Mouse (Mus musculus) hindbrain, embryonic 10.5 days (tissue): Measurements from ENCODE around the gene Slit2. TPM values are rescaled to one million over a fixed set of nuclear protein-coding genes. Genes with fewer than 3 reads are reported as not detected.
A peak's percentile ranks its signal among the peaks of the same experiment; 100 is the strongest.

ENCODE experiments used
- DNase-seq: peaks from one replicate; pipeline ENCODE4 v3.0.0-alpha.2; 2017; ENCODE audit warnings: low spot score
- H3K27ac ChIP-seq: fragments of 300-500 bp; sonication (generic); 2 replicates; pipeline ENCODE4 v1.5.1; 2016; ENCODE audit warnings: mild to moderate bottlenecking, moderate library complexity
- H3K27me3 ChIP-seq: fragments of 300-500 bp; sonication (generic); 2 replicates; pipeline ENCODE4 v1.6.1; 2016; ENCODE audit warnings: mild to moderate bottlenecking; ENCODE audit not compliant: poor library complexity, insufficient read depth, severe bottlenecking
- H3K36me3 ChIP-seq: fragments of 300-500 bp; sonication (generic); 2 replicates; pipeline ENCODE4 v1.6.1; 2016; ENCODE audit warnings: mild to moderate bottlenecking, moderate library complexity
- H3K4me1 ChIP-seq: fragments of 300-500 bp; sonication (generic); replicated peaks from 2 replicates; pipeline ENCODE4 v1.6.1; 2016; ENCODE audit warnings: mild to moderate bottlenecking
- H3K4me3 ChIP-seq: fragments of 300-500 bp; sonication (generic); 2 replicates; pipeline ENCODE4 v1.5.1; 2016; ENCODE audit warnings: mild to moderate bottlenecking, moderate library complexity
- H3K9me3 ChIP-seq: fragments of 300-500 bp; sonication (generic); 2 replicates; pipeline ENCODE4 v1.6.1; 2016; ENCODE audit warnings: mild to moderate bottlenecking, moderate library complexity
- WGBS: fragments of 180-500 bp; shearing (Covaris S2); methylation state at CpG from one replicate; pipeline ENCODE4 v1.1.7; 2016; 5-methylcytosine and 5-hydroxymethylcytosine counted together
- polyA plus RNA-seq: library from polyadenylated mRNA; unstranded; fragments of >200 nt; fragmentation: Nextera tagmentation; extraction: Ambion mirVana; gene quantifications from 2 replicates; pipeline ENCODE4 v1.2.1, GENCODE M21; 2016

Slit2 gene
- polyA plus RNA-seq, 1 experiment from 2014 or later: 55.8 TPM

GRCm38 (mm10) chr5:48315057-48315602, 332.2 kb downstream of the Slit2 start:
- DNase-seq: no peak
- H3K4me3 ChIP-seq: no peak overlapping the region
- WGBS: 90% methylated on average over 6 of the region's 6 CpGs
- H3K4me1 ChIP-seq: no peaks in the 10 kb centered on the region
- H3K36me3 ChIP-seq: no peaks in the 10 kb centered on the region
- H3K9me3 ChIP-seq: no peaks in the 10 kb centered on the region
- no peaks in the 10 kb centered on the region for H3K27me3 ChIP-seq
- no peak overlapping the region for H3K27ac ChIP-seq

DNA sequence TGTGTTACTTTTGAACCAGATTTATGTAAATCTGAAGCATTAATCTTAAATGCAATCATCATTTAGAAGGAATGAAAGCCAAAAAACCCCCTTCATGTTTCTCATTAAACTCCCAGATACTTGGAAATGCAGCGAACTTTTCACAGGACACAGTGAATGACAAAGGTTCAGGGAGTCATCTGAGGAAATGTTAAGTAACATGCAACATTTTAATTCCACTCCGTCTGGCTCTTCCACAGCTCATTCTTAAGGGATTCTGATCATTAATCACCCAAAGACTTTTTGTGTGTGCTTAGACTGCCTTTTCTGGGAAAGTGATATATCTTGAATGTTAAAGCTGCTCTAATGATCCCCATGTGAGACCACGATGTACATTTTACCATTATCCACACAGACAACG, 337.7 kb downstream of the Slit2 start:
- no peaks in the 10 kb centered on the region for H3K9me3 ChIP-seq
- H3K27me3 ChIP-seq: no peaks in the 10 kb centered on the region
- 82% methylated on average over 4 of the region's 4 CpGs for WGBS
- H3K4me1 ChIP-seq: no peaks in the 10 kb centered on the region
- H3K4me3 ChIP-seq: no peak overlapping the region
- H3K27ac ChIP-seq: no peak overlapping the region
- H3K36me3 ChIP-seq: no peaks in the 10 kb centered on the region
- DNase-seq: no peak

DNA sequence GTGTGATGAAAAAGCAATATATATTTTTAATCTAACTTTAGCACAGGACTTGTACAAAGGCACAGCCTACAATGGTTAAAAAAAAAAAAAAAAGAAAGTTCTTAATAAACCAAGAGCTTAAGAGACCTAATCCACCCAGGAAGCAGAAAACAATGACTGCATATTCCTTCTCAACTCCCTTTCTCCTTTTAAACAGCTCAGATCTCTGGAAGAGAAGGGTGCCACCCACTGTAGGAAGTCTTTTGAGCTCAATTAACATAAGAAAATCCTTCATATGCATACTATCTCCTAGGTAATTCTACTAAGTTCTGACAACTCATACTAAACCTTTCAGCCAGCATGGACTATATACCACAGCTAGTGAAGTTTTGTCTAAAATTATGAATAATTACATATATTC, 343.3 kb downstream of the Slit2 start:
- no peak overlapping the region for H3K4me3 ChIP-seq
- DNase-seq: no peak

DNA sequence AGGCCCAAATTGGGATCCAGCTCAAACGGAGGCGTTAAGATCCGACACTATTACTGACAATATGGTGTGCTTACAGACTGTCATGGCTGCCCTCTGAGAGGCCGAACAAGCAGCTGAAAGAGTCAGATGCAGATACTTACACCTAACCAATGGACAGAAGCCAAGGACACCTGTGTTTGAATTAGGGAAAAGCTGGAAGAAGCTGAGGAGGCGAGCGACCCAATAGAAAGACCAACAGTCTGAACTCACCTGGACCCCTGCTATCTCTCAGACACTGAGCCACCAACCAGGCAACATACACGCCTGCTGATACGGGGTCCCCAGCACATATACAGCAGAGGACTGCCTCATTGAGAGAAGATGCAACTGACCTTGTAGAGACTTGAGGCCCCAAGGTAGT, 344.7 kb downstream of the Slit2 start, which contains the start of gene 5730480H06Rik:
Gene 5730480H06Rik, plus strand, starts transcription at position 301 of the 400 bp plus-strand sequence.
- Histone ChIP-seq H3K27me3 (peaks cover 44% of the 10 kb centered on the region), H3K27ac (no peak within 1 kb of the TSS), H3K4me3 (no peak within 1 kb of the TSS), H3K9me3 (no peaks in the 10 kb centered on the region), H3K4me1 (no peaks in the 10 kb centered on the region), H3K36me3 (no peaks in the 10 kb centered on the region)
- WGBS: 92% methylated on average over 8 of the region's 8 CpGs
- DNase-seq: no peak

More for the DNA sequence above, 343.3 kb downstream of the Slit2 start:
- no peaks in the 10 kb centered on the region for H3K36me3 ChIP-seq
- peaks cover 30% of the 10 kb centered on the region for H3K27me3 ChIP-seq
- no peaks in the 10 kb centered on the region for H3K4me1 ChIP-seq
- H3K9me3 ChIP-seq: no peaks in the 10 kb centered on the region
- H3K27ac ChIP-seq: no peak overlapping the region

GRCm38 (mm10) chr5:48329751-48330150, 346.8 kb downstream of the Slit2 start:
- 93% methylated on average over 2 of the region's 2 CpGs for WGBS
- Histone ChIP-seq H3K27me3 (peaks cover 48% of the 10 kb centered on the region), H3K4me1 (peaks cover 15% of the 10 kb centered on the region)

GRCm38 (mm10) chr5:48330817-48331216, 347.9 kb downstream of the Slit2 start:
- Histone ChIP-seq H3K36me3 (no peaks in the 10 kb centered on the region), H3K27ac (no peak overlapping the region), H3K27me3 (peaks cover 49% of the 10 kb centered on the region), H3K4me3 (no peak overlapping the region), H3K4me1 (peaks cover 17% of the 10 kb centered on the region), H3K9me3 (no peaks in the 10 kb centered on the region)
- no peak for DNase-seq
- WGBS: 80% methylated on average over 2 of the region's 2 CpGs

More at GRCm38 (mm10) chr5:48329751-48330150, 346.8 kb downstream of the Slit2 start:
- Histone ChIP-seq H3K27ac (no peak overlapping the region), H3K9me3 (no peaks in the 10 kb centered on the region), H3K36me3 (no peaks in the 10 kb centered on the region), H3K4me3 (no peak overlapping the region)
- no peak for DNase-seq

DNA sequence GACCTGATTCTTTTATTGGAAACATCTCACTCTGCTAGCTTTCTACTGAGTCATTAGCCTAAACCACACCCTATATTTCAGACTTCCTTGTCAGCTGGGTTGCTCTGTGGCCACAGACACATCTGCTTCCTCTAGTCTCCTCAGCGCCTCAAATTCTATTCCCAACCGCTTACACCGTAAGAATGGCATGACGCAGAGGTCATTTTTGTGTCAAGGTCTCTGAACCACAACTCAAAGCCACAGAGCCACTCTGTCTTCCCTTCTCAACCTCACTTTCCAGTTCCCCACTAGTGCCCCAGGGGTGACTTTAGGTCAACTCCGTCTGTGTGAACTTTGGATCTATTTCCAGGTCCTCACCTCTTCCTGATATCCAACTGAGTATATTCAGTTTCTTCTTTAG, 348.5 kb downstream of the Slit2 start:
- no peak for DNase-seq
- H3K4me1 ChIP-seq: peaks cover 17% of the 10 kb centered on the region
- no peaks in the 10 kb centered on the region for H3K9me3 ChIP-seq
- 56% methylated on average over 5 of the region's 5 CpGs for WGBS
- no peak overlapping the region for H3K27ac ChIP-seq
- H3K27me3 ChIP-seq: peaks cover 55% of the 10 kb centered on the region
- H3K4me3 ChIP-seq: no peak overlapping the region
- H3K36me3 ChIP-seq: no peaks in the 10 kb centered on the region

GRCm38 (mm10) chr5:48333407-48333806, 350.5 kb downstream of the Slit2 start:
- Histone ChIP-seq H3K36me3 (no peaks in the 10 kb centered on the region), H3K9me3 (no peaks in the 10 kb centered on the region), H3K27me3 (peaks cover 59% of the 10 kb centered on the region), H3K27ac (no peak overlapping the region), H3K4me1 (peaks cover 17% of the 10 kb centered on the region), H3K4me3 (no peak overlapping the region)
- WGBS: 94% methylated on average over 3 of the region's 3 CpGs
- no peak for DNase-seq

DNA sequence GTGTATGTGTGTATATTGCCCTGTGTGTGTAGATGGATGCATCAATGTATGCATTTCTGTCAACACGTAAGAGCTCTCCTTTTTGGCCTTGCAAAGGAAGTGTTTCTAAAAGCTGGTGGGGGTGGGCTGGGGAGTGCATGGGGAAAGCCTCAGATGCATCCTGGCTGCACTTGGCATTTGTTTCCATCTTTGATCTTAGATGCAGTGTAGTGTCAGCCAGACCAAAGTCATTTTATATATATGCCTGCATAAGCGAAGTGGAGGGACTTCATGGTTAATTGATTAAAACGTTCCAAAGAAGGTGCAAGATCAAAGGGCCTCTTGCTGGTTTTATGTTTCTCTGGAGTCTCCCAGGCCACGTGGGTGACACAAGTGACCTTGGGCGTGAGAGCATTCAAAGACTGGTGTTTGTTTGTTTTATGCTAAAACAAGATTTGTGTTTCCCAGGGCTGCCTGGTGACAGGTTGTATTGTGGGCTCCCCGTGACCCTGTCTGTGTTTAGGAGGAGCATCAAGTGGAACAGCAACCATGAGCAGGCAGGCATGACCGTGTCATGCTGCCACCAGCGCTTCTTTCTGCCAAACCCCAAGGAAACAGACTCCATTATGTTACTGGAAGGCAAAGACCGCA, 351.1 kb downstream of the Slit2 start:
- WGBS: 19% methylated on average over 9 of the region's 9 CpGs
- Histone ChIP-seq H3K9me3 (no peaks in the 10 kb centered on the region), H3K27me3 (peaks cover 65% of the 10 kb centered on the region), H3K4me3 (no peak overlapping the region), H3K27ac (no peak overlapping the region), H3K36me3 (no peaks in the 10 kb centered on the region), H3K4me1 (peaks cover 17% of the 10 kb centered on the region)
- peak; percentile 54 for DNase-seq

DNA sequence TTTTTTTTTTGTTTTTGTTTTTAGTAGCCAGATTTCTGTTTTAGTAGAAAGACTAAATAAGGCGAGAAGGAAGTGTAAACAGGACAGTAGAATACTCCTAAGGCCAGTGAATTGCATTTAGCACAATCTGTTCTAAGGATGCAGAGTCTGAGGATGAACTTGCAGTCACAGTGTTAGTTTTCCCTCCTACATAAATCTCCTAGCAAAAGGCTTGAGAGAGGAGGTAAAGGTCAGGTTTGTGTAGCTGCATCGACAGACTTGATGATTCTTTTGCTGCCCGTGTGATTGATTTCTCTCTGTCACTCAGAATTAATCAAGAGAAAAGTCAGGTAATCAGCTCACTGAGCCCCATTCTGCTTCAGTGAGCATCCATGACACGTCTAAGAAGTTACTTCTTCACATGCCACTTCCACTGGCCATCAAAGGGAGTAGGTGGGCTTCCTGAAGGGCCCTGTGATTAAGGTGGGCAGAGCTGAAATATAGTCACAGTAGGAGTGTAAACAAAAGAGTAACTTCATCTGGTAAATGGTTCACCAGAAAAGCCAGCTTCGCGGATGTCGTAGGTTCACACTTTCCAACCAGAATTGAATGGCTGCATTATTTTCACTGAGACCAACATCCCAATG, 358.0 kb downstream of the Slit2 start:
- no peaks in the 10 kb centered on the region for H3K9me3 ChIP-seq
- 59% methylated on average over 7 of the region's 7 CpGs for WGBS
- no peak overlapping the region for H3K4me3 ChIP-seq
- H3K36me3 ChIP-seq: no peaks in the 10 kb centered on the region
- peaks cover 50% of the 10 kb centered on the region for H3K27me3 ChIP-seq
- no peak overlapping the region for H3K27ac ChIP-seq
- no peaks in the 10 kb centered on the region for H3K4me1 ChIP-seq
- DNase-seq: no peak

DNA sequence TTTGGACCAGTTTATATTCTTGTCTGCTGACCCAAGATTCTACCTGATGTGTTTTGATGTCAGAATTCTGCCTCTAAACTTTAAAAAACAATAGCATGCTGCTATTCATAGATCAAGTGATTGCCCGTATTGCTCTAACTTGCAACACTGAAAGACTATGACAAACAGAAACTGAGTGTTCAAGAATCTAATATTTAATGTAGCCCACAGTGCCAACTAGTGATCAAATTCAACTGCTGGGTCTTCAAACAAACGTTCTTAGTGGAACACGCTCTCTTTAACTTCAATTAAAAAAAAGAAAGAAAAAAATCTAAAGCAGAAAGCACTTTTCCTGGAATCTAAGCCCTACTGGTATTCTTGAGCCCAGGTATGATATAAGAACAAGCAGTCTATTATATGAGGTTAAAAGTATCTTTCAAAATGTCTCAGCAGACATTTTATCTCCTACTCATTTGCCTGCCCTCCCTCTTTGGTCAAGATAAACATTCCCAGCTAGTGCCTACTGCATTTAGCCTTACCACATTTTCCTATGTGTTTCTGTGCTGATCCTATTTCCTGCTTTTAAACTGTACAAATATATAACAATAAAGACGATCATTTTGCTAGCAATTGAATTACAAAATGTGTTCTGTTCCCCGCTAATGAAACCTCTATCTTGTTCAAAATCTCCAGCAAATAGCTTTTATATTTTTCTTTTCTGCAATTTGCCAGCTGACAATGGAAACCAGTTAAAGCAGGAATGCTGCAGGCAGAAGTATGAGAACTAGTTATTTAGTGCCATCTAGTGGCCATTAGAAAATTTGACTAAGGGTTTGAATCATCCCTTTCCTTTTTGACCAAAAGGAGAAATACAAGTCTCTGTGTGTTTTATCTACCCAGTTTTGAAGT, 362.4 kb downstream of the Slit2 start:
- WGBS: 54% methylated on average over 5 of the region's 5 CpGs
- no peak for DNase-seq
- Histone ChIP-seq H3K4me1 (no peaks in the 10 kb centered on the region), H3K27me3 (peaks cover 13% of the 10 kb centered on the region), H3K27ac (no peak overlapping the region), H3K36me3 (no peaks in the 10 kb centered on the region), H3K4me3 (no peak overlapping the region), H3K9me3 (no peaks in the 10 kb centered on the region)

DNA sequence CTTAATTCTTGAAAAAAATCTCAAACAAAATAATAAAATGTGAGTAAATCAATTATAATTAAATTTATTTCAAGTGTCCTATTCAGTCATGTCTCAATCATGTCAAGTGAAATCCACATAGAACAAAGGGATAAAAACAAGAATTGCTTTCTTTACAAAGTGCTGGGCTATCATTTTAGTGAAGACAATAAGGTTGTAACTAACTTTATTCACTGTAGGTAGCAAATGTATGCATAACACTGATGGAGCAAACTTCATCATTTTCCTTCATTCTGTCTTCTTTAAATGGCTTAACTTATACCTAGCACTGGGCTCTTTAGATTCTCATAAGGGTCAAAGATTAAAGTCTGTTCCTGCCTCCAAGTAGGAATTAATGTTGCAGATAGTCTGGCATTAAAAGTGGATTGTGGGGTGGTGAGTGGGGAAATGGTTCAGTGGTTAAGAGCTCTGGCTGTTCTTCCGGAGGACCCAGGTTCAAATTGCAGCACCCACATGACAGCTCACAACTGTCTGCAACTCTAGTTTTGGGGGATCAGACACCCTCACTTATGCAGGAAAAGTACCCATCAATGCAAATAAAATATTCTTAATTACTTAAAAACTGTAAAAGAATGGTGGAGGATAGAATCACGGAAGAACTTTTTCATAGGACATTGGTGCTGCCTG, 363.2 kb downstream of the Slit2 start:
- H3K9me3 ChIP-seq: no peaks in the 10 kb centered on the region
- no peak overlapping the region for H3K27ac ChIP-seq
- H3K27me3 ChIP-seq: peaks cover 13% of the 10 kb centered on the region
- DNase-seq: no peak
- whole genome bisulfite sequencing: 91% methylated on average over 2 of the region's 2 CpGs
- no peaks in the 10 kb centered on the region for H3K4me1 ChIP-seq
- H3K36me3 ChIP-seq: no peaks in the 10 kb centered on the region
- no peak overlapping the region for H3K4me3 ChIP-seq
